Mouse (Mus musculus) MEL-GATA-1-ER (cell line): ENCODE measurements at regions not wholly inside any gene's neighbourhood (a gene's known extent, or its start where the extent isn't known, plus 50 kb on each side); places are given as distances from the start of the nearest gene placed in this dataset.

Source experiments
- DNase-seq: peaks from one replicate; pipeline ENCODE4 v3.0.0-alpha.2; 2012; ENCODE audit warnings: low read depth; ENCODE audit errors: extremely low read depth

GRCm38 (mm10) chr4:9035350-9035749 is 796.5 kb upstream of the Car8 start:
- DNase-seq, result no peak

GRCm38 (mm10) chr4:9034280-9034679 is 795.4 kb upstream of the Car8 start:
- no peak for DNase-seq

- DNase-seq, result no peak
Measured at GRCm38 (mm10) chr4:9033106-9033642, 794.3 kb upstream of the Car8 start.

DNA sequence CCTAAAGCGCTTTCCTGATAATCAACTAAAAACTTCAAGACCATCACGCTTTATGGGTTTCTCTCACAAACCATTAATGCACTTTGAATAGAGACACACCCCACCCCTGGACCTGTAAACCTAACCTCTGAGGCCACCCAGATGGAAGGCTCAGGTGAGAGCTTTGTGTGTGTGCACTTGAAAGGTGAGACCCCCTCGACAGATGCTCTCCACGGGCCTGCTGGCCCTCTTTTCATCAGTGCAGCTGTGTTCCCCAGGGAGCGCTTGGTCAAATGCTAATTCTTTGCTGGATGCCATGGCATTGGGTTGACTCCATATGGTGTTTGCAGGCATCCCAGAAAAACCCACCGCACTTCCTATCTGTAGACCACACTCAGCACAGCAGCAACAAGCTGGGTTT is 792.8 kb upstream of the Car8 start:
- DNase-seq, result no peak

- DNase-seq, result no peak
Measured at GRCm38 (mm10) chr4:9028946-9029345, 790.1 kb upstream of the Car8 start.

GRCm38 (mm10) chr4:9028475-9028874 is 789.6 kb upstream of the Car8 start:
- DNase-seq, result peak; percentile 9

DNA sequence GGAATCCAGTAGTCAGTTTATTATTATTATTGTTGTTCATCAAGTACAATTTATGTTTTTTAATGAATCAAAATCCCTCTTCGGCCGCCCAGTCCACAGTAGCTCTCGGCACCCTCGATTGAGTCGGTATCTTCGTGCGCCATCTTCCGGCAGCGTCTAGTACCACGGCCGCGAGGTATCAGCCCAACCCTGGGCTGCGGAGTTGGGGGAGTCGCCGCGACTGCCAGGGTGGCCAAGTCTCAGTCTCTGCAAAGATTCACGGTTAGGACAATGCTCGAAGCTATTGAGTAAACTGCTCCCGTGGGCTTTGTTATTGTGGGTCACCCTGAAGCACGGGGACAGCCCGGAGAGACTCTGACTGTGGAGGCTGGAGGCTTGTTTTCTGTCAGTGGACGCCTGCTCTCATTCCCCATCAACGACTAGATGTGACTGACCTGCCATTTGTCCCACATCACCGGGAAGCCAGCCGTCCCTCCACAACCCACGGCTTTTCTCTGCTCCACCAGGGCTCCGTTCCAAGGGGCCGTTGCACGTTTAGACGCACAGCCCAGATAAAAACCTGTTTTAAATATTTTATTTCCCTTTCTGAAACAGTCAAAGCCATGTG is 789.1 kb upstream of the Car8 start:
- DNase-seq, result peak; percentile 9

GRCm38 (mm10) chr4:9027383-9027782 is 788.5 kb upstream of the Car8 start:
- no peak for DNase-seq

DNA sequence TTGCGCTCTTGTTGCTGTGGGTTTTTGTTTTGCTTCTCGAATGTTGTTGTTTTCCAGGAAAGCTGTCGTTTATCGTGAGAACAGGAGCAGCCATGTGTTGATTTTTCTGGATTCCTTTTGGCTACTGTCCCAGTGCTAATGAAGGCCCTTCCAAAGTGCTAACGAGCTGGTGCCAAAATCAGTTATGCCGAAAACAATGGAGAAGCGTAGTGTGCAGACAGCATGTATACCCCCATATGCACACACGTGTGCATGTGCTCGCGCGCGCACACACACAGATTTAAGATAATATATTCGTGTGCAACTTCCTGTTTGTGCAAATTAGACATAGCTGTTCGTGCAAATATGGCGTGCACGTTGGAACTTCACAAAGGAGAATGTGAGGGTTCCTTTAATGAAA is 788.0 kb upstream of the Car8 start:
- no peak for DNase-seq

DNA sequence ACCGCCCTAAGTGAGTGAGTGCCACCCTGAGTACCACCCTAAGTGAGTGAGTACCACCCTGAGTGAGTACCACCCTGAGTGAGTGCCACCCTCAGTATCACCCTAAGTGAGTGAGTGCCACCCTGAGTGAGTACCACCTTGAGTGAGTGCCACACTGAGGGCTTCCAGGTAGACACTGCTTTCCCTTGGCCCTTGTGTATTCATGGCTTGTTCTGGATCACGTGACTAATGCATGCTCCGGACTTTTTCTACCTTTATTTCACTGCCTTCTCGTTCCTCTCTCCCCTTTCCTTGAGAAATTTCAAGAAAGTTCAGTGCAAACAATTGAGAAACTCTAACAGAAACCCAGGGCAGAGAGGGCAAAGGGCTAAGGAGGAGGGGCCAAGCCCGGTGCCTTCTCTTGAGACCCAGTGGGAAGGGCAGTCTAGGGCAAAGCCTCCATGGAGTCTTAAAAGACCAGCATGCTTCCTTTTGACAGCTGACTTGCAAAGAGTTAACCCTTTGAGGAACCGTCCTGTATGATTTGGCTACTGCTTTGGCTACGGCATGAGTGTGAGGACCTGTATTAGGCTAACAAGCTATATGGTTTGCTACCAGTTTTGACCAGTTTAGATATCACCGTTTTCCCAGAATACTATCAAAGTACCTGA is 787.1 kb upstream of the Car8 start:
- DNase-seq, result no peak

- no peak for DNase-seq
Measured at GRCm38 (mm10) chr4:9024216-9024925, 785.5 kb upstream of the Car8 start.

GRCm38 (mm10) chr4:9019241-9020110 is 780.6 kb upstream of the Car8 start:
- DNase-seq, result no peak

DNA sequence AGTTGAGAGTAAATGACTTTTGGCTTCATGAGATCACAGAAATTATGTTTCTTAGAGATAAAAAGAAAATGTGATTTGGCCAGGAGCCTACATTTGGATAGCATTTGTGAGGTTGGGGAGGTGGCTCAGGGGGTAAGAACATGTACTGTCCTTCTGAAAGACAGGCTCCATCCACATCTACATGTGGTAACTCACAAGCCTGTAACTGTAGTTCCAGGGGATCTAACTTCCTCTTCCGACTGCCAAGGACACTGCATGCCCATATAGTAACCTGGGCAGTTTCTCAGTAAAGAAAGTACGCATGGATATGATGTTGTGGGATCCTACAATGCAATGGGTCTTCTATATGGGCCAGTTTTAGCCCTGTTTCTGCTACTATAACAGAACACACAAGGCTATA is 779.4 kb upstream of the Car8 start:
- no peak for DNase-seq

DNA sequence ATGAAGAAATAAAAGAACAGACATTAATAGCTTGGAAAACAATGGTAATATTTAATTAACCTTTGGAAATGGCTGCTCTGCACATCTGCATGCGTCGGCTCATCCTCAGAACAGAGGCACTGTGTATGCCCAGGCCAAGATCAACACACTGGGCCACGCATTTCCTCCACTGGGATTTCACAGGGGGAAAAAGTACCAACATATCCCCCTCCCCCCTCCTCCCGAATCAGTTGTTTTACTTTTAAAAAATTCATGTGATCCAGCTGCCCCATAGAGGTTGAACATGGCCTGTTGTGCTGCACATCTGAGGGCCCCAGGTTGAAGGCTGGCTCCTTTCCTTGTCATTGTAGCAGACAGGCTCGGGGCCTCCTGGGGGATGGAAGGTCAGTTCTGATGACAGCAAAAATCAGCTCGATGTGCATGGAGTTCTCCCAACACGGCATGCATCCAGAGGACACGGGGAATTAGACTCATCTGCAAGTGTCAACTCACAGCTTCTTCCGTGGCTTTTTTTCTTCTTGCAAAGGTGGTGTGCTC is 777.7 kb upstream of the Car8 start:
- no peak for DNase-seq

GRCm38 (mm10) chr4:9015528-9016503 is 777.0 kb upstream of the Car8 start:
- no peak for DNase-seq

DNA sequence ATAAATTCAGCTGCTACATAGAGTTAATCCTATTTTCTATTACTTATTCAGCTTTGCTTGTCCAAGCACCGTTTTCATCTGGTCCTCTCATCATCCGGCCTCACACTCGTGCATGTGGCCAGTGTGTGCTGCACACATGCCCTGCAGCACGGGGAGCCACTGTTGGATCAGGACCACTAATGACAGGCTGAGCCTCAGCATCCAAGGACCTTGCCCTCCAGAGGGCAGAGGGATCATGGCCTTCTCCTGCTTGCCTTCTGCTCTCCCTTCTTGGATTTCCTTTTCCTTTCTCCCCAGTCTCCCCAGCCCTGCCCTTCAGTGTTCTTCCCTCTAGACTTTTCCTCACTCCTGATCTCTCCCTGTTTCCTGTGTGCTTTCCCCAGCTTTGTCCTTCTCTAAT is 776.1 kb upstream of the Car8 start:
- DNase-seq, result no peak

DNA sequence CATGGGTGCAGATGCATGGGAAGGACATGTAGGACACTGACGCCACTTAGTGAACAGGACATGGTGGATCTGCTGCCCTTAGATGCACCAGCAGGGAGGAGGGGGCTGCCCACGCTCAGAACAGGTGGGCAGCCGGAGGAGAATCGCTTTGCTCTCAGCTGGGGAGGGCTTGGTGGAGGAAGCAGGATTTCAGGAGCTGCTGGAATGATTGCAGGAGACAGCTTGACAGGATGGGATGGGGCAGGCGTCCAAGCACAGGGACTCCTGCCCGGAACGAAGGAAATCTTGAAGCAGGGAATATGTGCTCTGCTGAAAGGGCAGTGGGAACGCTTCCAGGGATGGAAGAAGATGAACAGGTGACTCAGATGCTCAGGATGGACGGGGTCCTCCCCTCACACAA is 773.9 kb upstream of the Car8 start:
- no peak for DNase-seq

GRCm38 (mm10) chr4:9011952-9012351 is 773.1 kb upstream of the Car8 start:
- no peak for DNase-seq

DNA sequence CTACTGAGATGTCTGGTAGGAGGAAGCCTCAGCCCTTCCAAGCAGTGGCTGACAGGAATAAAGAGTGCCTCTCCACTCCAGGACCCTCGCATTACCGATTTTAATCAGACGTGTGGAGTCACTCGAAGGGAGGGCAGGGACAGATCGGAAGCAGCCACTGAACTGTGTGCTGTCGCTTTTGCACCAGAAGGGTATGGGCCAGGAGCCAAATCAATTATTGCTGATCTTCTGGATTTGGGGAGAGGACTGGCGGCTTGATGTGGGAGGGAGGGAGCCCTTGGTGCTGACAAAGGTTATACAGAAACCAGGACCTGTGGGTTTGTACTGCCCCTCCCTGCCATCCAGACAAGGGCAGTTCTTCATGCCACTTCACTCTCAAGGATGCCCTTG is 772.3 kb upstream of the Car8 start:
- no peak for DNase-seq
